Mouse (Mus musculus) heart, adult 2 months (tissue): Measurements from ENCODE around the gene Ttc41. TPM values are rescaled to one million over a fixed set of nuclear protein-coding genes. Genes with fewer than 3 reads are reported as not detected.
A peak's percentile ranks its signal among the peaks of the same experiment; 100 is the strongest.

Source experiments
- DNase-seq, 2 experiments: peaks; one replicate each; pipeline ENCODE4 v3.0.0; 2021
- H3K27ac ChIP-seq: fragments of 200-600 bp; 2 replicates; pipeline ENCODE4 v1.8.1; 2022
- H3K27me3 ChIP-seq: fragments of 200-500 bp; 2 replicates; pipeline ENCODE4 v1.6.1; 2012; ENCODE audit warnings: mild to moderate bottlenecking, low read length, inconsistent platforms, mixed read lengths; ENCODE audit not compliant: control insufficient read depth, insufficient read depth
- H3K36me3 ChIP-seq: fragments of 200-500 bp; 2 replicates; pipeline ENCODE4 v1.6.1; 2012; ENCODE audit warnings: low read length, inconsistent platforms; ENCODE audit not compliant: control insufficient read depth, insufficient read depth
- H3K4me1 ChIP-seq: fragments of 200-500 bp; 2 replicates; pipeline ENCODE4 v1.6.1; 2011; ENCODE audit warnings: low read length; ENCODE audit not compliant: control insufficient read depth, insufficient read depth
- H3K4me3 ChIP-seq: fragments of 200-600 bp; 2 replicates; pipeline ENCODE4 v1.8.1; 2022
- H3K79me2 ChIP-seq: fragments of 200-500 bp; replicated peaks from 2 replicates; pipeline ENCODE4 v1.6.1; 2012; ENCODE audit warnings: mild to moderate bottlenecking, inconsistent platforms, low read length, moderate library complexity, mixed read lengths; ENCODE audit not compliant: control insufficient read depth, insufficient read depth
- H3K9ac ChIP-seq: fragments of 200-500 bp; 2 replicates; pipeline ENCODE4 v1.6.1; 2012; ENCODE audit warnings: low read depth, mild to moderate bottlenecking, control low read depth, inconsistent platforms, low read length, mixed read lengths
- CTCF ChIP-seq: fragments of 200-600 bp; IDR thresholded peaks from 2 replicates; pipeline ENCODE4 v1.8.1; 2022; ENCODE audit warnings: antibody characterized with exemption, mild to moderate bottlenecking, moderate library complexity
- EP300 ChIP-seq: fragments of 200-500 bp; IDR thresholded peaks from 2 replicates; pipeline ENCODE4 v1.6.1; 2011; ENCODE audit warnings: low read depth, low read length, control low read depth; ENCODE audit not compliant: insufficient read depth
- POLR2A ChIP-seq: fragments of 200-500 bp; IDR thresholded peaks from 2 replicates; pipeline ENCODE4 v1.6.1; 2011; ENCODE audit warnings: mild to moderate bottlenecking, low read depth, low read length, control low read depth; ENCODE audit not compliant: insufficient read depth
- WGBS: fragments of 180-500 bp; shearing (Covaris S2); methylation state at CpG from one replicate; pipeline ENCODE4 v1.1.7; 2018; 5-methylcytosine and 5-hydroxymethylcytosine counted together
- intact Hi-C: fragments of 180-260 bp; cut with DNase I; formaldehyde crosslinking; loops from one replicate; pipeline ENCODE4 v1.15.1; 2025
- polyA plus RNA-seq: library from polyadenylated mRNA; depleted of rRNA; stranded (reverse); fragments of >200 nt; gene quantifications from 2 replicates; pipeline ENCODE4 v1.2.3, GENCODE M21; 2012
- total RNA-seq, 2 experiments: library from RNA; stranded (reverse); gene quantifications; 2 replicates each; pipeline ENCODE4 v1.2.3; 2021

Ttc41 gene
- total and polyA plus RNA-seq, 3 experiments, result 1.2 to 2.2 (median 2.1) TPM

DNA sequence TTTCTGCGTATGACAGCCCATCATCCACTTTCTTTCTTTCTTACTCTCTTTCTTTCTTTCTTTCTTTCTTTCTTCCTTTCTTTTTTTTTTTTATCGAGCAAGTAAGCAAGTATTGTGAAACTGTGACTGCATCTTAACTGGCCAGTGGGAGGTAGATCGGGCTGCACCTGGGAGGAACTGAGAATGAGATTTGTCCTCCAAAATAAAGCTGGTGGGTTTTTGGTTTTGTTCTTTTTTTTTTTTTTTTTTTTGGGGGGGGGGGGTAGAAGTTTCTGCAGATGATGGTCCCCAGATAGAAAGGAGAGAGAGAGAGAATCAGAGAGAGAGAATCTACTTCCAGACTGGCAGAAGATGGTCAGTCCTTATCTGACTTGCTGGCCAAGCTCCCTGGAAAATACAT, 1.5 kb downstream of the Ttc41 start:
- peaks cover 23% of the 10 kb centered on the region for H3K36me3 ChIP-seq
- TF ChIP-seq EP300 (no peak), CTCF (no peak), POLR2A (no peak)
- peak overlapping the region; percentile 98 for H3K27ac ChIP-seq
- no peaks in the 10 kb centered on the region for H3K27me3 ChIP-seq
- DNase-seq, result no peak
- WGBS, result 82% methylated on average over 3 of the region's 3 CpGs
- peaks cover 7% of the 10 kb centered on the region for H3K4me1 ChIP-seq
- no peak overlapping the region for H3K4me3 ChIP-seq
- H3K9ac ChIP-seq, result no peak overlapping the region
- intact Hi-C loops, result loop anchor here (10.0 kb wide), 2 partner anchors 392 to 752 kb away; partner anchors contain the start of gene Rtcb
- H3K79me2 ChIP-seq, result peaks cover 1% of the 10 kb centered on the region; the same call in 1 of the 2 replicates

DNA sequence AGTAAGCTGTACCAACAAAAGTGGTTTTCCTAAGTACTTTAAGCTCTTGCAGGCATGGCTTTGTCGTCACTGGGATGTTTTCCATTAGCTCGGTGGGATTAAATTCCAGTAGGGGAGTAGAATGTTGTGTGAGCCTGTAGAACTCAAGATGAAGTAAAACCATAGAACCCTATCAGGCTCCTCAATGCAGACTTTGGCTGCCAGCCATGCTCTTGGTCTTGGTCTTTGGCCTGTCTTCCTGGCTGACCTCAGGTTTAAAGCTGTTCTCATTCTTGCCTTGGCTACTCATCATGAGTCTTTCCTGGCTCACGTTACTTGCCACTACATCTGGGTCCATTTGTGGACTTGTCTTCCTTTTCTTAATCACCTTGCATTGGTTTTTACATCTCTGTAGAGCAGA, 6.5 kb downstream of the Ttc41 start:
- Histone ChIP-seq H3K4me3 (no peak overlapping the region), H3K36me3 (no peaks in the 10 kb centered on the region), H3K9ac (no peak overlapping the region), H3K27ac (no peak overlapping the region), H3K4me1 (no peaks in the 10 kb centered on the region), H3K79me2 (no peaks in the 10 kb centered on the region), H3K27me3 (no peaks in the 10 kb centered on the region)
- WGBS, result 55% methylated on average over 3 of the region's 3 CpGs
- no peak for DNase-seq
- intact Hi-C loops, result no loop called here
- TF ChIP-seq POLR2A (no peak), CTCF (no peak), EP300 (no peak)

DNA sequence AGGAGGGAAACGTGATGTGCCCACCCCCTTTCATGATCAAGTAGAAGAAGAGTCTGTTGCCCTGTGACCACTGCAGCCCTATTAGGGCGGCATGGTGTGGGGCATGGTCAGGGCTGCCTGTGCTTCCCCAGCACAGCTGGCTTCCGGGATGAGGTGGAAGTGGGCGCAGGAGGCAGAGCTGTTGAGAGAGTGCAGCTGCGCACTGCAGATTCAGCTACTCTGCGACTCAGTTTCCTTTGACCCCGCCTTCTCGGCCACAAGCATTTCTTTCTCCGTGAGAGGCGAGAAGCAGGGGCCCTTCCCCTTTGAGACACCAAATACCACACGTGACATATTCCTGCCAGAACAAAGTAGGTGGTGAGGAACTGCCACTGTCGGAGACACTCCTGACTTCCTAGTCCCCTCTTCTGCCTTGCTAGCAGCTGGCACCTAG, 22.0 kb downstream of the Ttc41 start:
- TF ChIP-seq CTCF, result no peak
- TF ChIP-seq EP300, result no peak
- TF ChIP-seq POLR2A, result peak; percentile 51; the same call in 1 of the 2 replicates
- Histone ChIP-seq H3K36me3 (no peaks in the 10 kb centered on the region), H3K27me3 (no peaks in the 10 kb centered on the region), H3K4me3 (no peak overlapping the region), H3K9ac (peak overlapping the region; percentile 28; the same call in 1 of the 2 replicates), H3K4me1 (peaks cover 2% of the 10 kb centered on the region; the same call in 1 of the 2 replicates), H3K79me2 (no peaks in the 10 kb centered on the region), H3K27ac (no peak overlapping the region; the same call in 1 of the 2 replicates)
- DNase-seq, result peak; percentile 44 to 78
- intact Hi-C loops, result no loop called here
- WGBS, result 8% methylated on average over 12 of the region's 12 CpGs

DNA sequence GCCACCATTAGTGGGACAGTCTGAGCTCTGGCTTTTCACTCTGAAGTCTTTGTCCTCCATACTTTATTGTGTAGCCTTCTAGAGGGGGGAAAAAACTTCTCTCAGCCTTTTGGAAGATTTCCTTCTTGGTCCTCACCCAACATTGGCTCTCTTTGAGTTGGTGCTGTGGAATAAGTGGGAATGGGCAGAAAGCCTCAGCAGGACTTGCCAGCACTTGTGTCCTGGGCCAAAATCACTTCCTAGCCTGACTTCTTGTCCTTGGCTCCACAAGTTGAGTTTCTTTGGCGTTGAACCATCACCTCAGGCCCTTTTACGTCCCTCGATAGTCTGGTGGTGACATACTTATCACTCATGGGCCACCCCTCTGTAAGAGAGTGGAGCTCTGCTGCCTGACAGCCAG, 22.6 kb downstream of the Ttc41 start:
- Histone ChIP-seq H3K79me2 (no peaks in the 10 kb centered on the region), H3K4me3 (no peak overlapping the region), H3K4me1 (peaks cover 2% of the 10 kb centered on the region; the same call in 1 of the 2 replicates), H3K9ac (no peak overlapping the region), H3K36me3 (no peaks in the 10 kb centered on the region), H3K27ac (no peak overlapping the region; the same call in 1 of the 2 replicates), H3K27me3 (no peaks in the 10 kb centered on the region)
- 58% methylated on average over 3 of the region's 3 CpGs for WGBS
- intact Hi-C loops, result no loop called here
- no peak for TF ChIP-seq CTCF
- no peak for TF ChIP-seq EP300
- TF ChIP-seq POLR2A, result no peak
- DNase-seq, result peak in 1 of 2 experiments; percentile 20

DNA sequence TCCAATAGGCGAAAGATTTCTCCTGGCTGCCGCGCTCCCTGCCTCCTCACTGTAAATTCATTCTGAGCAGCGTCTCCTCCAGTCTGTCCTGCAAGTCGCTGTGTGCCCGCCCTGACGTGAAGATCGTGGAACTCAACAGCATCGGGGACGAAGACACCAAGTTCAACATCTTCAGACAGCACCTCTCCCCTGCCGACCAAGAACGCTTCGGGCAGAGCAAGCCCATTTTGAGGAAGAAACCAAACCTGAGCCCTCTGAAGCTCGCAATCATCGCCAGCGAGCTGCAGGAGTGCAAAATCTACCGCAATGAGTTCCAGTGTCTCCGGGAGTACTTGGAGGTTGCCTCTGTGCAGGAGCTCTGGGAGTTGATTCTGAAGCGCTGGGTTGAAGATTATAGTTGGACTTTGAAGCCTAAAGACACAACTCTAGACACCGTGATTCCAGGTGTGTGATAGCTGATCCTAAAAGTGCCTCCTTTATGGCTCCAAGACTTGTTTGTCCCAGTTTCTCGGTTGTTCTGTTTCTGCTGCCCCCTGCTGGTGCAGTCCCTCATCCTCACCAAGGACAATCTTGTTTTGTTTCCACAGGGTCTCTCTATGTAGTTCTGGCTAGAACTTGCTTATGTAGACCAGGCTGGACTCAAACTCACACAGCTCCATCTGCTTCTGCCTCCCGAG, 25.4 kb downstream of the Ttc41 start:
- 7% methylated on average over 22 of the region's 22 CpGs for WGBS
- no peaks in the 10 kb centered on the region for H3K79me2 ChIP-seq
- TF ChIP-seq EP300, result peak; percentile 36; the same call in 1 of the 2 replicates
- peak; percentile 94 for TF ChIP-seq CTCF
- TF ChIP-seq POLR2A, result no peak
- H3K4me3 ChIP-seq, result peak overlapping the region; percentile 51
- no peaks in the 10 kb centered on the region for H3K27me3 ChIP-seq
- DNase-seq, result peak; percentile 80 to 88
- H3K9ac ChIP-seq, result peak overlapping the region; percentile 13
- no peaks in the 10 kb centered on the region for H3K36me3 ChIP-seq
- peaks cover 2% of the 10 kb centered on the region; the same call in 1 of the 2 replicates for H3K4me1 ChIP-seq
- intact Hi-C loops, result loop anchor here (2.0 kb wide), 2 partner anchors 94 to 256 kb away; no protein-coding TSS in a partner anchor
- H3K27ac ChIP-seq, result no peak overlapping the region

DNA sequence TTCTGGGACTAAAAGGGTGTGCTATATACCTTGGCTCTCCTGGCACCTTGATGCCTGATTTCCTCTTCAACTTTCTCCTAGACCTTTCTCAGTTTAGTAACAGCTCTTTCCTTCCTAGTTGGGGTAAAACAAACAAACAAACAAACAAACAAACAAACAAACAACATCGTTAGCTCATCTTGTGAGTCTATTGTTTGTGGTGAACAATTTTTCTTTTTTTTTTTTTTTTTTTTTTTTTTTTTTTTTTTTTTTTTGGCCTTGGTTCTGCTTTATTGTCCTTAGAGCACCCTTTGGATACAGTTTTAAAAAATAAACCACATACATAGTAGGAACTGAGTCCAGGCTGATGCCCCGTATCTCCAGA, 25.9 kb downstream of the Ttc41 start:
- TF ChIP-seq CTCF, result no peak
- no peak for TF ChIP-seq POLR2A
- no peak for TF ChIP-seq EP300
- Histone ChIP-seq H3K9ac (no peak overlapping the region), H3K27ac (no peak overlapping the region), H3K79me2 (no peaks in the 10 kb centered on the region), H3K4me1 (peaks cover 2% of the 10 kb centered on the region; the same call in 1 of the 2 replicates), H3K36me3 (no peaks in the 10 kb centered on the region), H3K4me3 (no peak overlapping the region), H3K27me3 (no peaks in the 10 kb centered on the region)
- 39% methylated on average over 2 of the region's 2 CpGs for WGBS
- intact Hi-C loops, result loop anchor here (2.0 kb wide), 2 partner anchors 95 to 257 kb away; no protein-coding TSS in a partner anchor
- no peak for DNase-seq
